Mouse (Mus musculus) heart, postnatal 10 days (tissue): ENCODE results near the gene Dusp28. TPM values are rescaled to one million over a fixed set of nuclear protein-coding genes. Genes with fewer than 3 reads are reported as not detected.

ENCODE experiments used
- DNase-seq, 2 experiments: peaks; one replicate each; pipeline ENCODE4 v3.0.0; 2021
- intact Hi-C: fragments of 180-260 bp; cut with DNase I; formaldehyde crosslinking; loops from one replicate; pipeline ENCODE4 v1.15.1; 2025
- total RNA-seq, 2 experiments: library from RNA; stranded (reverse); gene quantifications; 2 replicates each; pipeline ENCODE4 v1.2.3; 2021

Dusp28 gene
- total RNA-seq, 2 experiments from 2014 or later, result 11.5 to 12.8 TPM

DNA sequence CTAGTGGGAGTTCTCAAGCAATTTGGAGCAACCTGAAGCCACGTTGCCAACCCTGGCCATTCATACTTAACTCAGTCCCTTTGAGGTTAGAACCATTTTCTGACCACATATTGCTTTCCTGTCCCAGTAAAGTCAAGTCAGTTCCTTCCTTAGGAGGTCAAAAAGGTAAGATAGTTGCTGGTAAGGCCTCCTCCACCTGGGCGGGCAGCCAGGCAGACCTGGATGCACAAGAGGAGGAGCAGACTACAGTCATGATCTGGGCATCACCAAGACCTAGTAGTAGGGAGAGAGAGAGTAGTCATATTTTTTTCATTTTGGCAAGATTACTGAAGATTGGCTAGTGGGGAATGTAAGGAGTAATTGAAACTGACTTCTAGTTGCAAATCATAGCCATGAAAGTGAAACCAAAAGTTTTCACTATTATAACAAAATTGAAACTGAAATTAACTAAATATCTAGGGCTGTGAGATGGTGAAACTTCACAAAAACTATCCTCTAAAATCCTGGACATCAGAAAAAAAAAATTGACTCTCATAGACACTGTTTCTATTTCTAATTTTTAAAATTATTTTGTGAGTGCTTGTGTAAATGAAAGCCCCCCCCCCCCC lies 974 bp upstream of the Dusp28 start:
- DNase-seq, result no peak
- intact Hi-C loops, result loop anchor here (2.0 kb wide), 1 partner anchor 207 kb away; no protein-coding TSS in a partner anchor

GRCm38 (mm10) chr1:92907632-92908360 lies 1.0 kb downstream of the Dusp28 start:
- intact Hi-C loops, result loop anchor here (2.0 kb wide), 1 partner anchor 209 kb away; no protein-coding TSS in a partner anchor
- DNase-seq, result no peak

DNA sequence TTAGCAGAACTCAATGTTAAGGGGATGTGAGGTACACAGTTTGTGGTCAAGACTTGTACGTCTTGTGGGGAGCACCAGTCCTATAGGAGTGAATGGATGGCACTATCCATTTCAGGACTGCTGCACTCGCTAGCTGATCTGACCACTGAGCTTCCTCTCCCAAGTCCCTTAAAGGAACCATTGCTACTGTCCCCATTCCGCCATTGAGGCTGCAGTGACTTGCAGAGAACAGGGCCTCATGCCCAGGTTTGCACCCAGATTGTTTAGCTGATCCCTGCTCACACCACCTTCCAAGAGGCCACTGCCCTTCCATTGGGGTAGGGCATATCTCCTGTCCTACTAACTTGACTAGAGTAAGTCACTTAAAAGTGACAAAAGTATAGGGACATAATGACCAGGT lies 1.9 kb downstream of the Dusp28 start:
- DNase-seq, result no peak
- intact Hi-C loops, result no loop called here

DNA sequence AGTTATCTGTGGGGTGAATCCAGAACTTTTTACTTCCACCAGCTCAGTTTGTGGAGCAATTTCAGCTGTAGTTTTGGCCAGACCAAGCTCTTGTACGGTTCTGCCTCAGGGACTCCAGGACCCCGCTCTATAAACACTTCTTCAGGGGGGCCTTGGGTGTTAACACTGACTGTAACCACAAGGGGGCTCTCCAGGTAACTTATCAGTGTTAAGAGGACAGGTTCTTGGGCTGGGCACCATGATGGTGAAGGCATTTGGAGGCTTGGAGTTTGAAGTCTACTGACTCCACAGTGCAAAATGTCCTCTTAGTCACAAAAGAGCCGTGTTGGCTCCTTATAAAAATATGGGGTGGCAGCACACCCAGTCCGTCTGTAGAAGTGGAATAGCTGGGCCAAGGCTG lies 2.3 kb downstream of the Dusp28 start:
- intact Hi-C loops, result no loop called here
- DNase-seq, result no peak

- intact Hi-C loops, result loop anchor here (2.0 kb wide), 1 partner anchor 22 kb away; no protein-coding TSS in a partner anchor
- peak; percentile 80 to 82 for DNase-seq
Measured at GRCm38 (mm10) chr1:92910239-92910885, 3.6 kb downstream of the Dusp28 start, which contains the start of gene Rnpepl1. TSS of gene Rnpepl1 (plus strand) at chr1:92910783.

GRCm38 (mm10) chr1:92910925-92911720 lies 4.3 kb downstream of the Dusp28 start:
- peak; percentile 75 to 77 for DNase-seq
- intact Hi-C loops, result loop anchor here (2.0 kb wide), 1 partner anchor 22 kb away; no protein-coding TSS in a partner anchor

- DNase-seq, result no peak
- intact Hi-C loops, result loop anchor here (2.0 kb wide), 1 partner anchor 21 kb away; no protein-coding TSS in a partner anchor
Measured at GRCm38 (mm10) chr1:92911721-92912138, 4.9 kb downstream of the Dusp28 start.

DNA sequence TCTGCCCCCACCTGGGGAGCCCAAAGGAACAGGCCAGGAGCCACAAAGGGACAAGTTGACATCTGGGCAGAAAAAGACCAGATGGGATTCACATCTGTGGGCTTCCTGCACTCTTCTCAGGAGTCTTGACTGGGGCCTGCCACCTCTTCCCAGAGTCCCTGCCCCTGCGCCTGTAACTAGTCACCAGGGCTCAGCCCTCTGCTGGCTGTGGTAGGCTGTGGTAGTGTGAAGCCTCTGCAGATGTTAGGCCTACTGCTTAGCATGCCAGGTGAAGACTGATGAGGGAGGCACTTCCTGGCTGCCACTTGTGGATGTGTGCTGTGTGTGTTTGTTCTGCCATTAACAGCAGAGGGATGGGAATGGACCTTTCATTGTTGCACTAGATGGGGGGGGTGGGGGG lies 5.5 kb downstream of the Dusp28 start:
- no peak for DNase-seq
- intact Hi-C loops, result no loop called here

DNA sequence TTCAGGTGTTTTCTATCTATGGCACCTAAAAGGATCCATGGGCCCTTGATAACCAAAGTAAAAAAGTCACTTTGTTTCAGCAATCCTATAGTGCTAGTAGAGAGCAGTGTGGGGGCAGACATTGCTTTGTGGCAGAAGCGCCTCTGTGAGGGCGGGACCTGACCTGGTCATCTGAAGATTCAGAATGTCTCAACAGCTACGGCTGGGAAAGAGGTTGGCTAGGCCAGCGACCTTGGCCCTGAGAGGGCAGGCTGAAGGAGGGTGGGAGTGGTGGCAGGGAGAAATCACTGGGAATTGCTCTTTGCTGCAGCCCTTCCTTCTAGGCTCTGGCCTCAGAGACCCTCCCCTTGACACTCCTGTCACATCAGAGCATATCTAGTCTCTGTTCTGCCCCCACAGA lies 7.5 kb downstream of the Dusp28 start:
- no peak for DNase-seq
- intact Hi-C loops, result no loop called here

DNA sequence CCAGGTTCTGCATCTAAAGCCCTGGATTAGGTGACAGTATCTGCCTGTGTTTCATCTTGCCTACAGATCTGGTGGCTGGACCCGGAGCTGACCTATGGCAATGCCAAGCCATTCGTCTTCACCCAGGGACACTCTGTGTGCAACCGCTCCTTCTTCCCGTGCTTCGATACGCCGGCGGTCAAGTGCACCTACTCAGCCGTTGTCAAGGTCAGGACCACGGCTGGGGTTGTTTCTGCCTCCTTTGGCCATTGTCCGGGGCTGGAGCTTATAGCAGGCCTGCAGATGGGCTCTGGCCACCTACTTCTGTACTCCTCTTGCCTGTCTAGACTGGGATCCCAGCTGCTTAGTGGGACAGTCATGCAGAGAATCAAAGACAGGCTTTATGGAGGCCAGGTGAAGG lies 8.2 kb downstream of the Dusp28 start:
- intact Hi-C loops, result no loop called here
- DNase-seq, result no peak

DNA sequence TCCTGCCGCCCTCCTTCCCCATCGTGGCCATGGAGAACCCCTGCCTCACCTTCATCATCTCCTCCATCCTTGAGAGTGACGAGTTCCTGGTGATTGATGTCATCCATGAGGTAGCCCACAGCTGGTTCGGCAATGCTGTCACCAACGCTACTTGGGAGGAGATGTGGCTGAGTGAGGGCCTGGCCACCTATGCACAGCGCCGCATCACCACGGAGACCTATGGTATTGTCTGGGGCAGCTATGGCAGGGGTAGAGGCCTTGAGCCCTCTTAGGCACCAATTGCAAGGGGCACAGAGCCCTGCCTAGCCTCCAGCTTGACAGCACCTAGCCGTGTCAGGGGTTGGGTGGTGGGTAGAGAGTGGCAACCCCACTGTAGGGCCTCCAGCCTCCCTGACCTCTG lies 9.9 kb downstream of the Dusp28 start:
- DNase-seq, result no peak
- intact Hi-C loops, result no loop called here

- intact Hi-C loops, result no loop called here
- no peak for DNase-seq
Measured at GRCm38 (mm10) chr1:92919151-92919550, 12.4 kb downstream of the Dusp28 start.

DNA sequence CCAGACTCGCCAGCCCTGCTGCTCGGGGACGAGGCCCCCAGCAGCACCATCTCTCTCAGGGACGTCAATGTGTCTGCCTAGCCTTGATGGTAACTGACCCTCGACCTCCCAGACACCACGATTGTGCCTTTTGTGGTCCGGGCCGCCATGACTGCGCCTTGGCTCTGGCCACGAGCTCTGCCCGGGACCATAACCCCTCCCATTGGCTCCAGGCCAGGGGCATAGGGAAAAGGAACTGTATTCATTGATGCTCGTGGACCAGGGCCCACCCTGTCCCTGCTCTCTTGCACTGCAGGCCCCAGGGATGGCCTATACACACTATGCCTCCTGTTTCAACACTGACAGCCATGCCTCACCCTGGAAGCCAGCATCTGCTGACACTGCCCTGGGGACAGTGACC lies 13.0 kb downstream of the Dusp28 start:
- intact Hi-C loops, result no loop called here
- no peak for DNase-seq

DNA sequence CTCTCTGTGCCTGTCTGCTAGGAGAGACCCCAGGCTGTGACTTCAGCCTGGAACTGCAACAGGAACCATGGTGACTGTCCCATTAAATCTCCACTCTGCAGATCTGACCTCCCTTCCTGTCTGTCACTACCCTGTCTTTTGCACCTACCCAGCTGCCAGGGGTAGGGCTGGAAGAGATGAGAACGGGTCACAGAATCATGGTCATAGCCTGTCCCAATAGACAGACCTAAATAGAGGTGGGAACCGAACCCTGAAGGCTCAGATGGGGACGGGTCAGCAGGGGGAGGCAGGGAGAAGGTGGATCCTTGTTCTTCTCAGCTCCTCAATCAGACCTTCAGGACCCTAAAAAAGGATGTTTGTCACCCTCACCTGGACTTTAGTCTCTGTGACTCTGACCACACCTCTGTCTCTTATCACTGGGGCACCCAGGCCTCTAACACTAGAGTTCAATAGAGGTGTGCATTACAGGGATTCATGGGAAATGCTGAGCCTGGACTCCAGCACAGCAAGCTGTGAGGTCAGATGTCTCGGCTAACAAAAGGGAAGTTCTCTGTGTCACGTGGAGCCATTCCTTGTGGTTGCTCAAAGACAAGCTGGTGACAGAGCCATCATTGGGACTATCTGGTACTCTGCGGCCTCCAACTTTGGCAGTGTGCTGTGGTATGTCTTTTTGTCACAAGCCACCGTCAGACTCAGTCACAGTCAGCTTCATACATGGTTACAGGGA lies 13.9 kb downstream of the Dusp28 start:
- intact Hi-C loops, result no loop called here
- peak in 1 of 2 experiments; percentile 34 for DNase-seq

GRCm38 (mm10) chr1:92921496-92921895 lies 14.7 kb downstream of the Dusp28 start:
- intact Hi-C loops, result no loop called here
- no peak for DNase-seq

DNA sequence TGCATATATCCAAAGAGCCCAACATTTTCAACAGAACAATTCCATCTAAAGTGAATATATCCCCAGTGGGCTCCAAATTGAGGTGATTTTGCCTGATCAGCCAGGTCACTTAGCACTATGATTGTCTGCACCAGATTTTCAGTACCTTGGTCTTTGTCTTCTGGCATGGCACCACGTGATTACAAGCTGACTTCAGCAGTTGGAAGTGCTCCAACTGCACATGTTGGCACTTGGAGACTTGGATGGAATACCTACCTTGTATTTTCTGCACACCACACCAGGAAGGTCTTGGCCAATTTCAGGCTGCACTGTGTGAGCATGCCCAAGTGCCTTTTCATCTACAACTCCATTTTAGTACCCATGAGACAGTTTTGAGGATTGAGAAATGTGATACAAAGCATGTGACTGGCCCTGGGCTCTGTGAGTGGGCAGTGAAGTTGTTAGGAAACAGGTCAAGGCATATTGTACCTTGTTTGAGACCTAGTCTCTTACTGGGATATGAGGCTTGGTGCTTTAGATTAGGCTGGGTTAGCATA lies 23.5 kb downstream of the Dusp28 start:
- intact Hi-C loops, result no loop called here
- DNase-seq, result no peak

- intact Hi-C loops, result loop anchor here (2.0 kb wide), 1 partner anchor 23 kb away; the partner anchor contains the start of gene Rnpepl1
- no peak for DNase-seq
Measured at GRCm38 (mm10) chr1:92933611-92934010, 26.8 kb downstream of the Dusp28 start.

DNA sequence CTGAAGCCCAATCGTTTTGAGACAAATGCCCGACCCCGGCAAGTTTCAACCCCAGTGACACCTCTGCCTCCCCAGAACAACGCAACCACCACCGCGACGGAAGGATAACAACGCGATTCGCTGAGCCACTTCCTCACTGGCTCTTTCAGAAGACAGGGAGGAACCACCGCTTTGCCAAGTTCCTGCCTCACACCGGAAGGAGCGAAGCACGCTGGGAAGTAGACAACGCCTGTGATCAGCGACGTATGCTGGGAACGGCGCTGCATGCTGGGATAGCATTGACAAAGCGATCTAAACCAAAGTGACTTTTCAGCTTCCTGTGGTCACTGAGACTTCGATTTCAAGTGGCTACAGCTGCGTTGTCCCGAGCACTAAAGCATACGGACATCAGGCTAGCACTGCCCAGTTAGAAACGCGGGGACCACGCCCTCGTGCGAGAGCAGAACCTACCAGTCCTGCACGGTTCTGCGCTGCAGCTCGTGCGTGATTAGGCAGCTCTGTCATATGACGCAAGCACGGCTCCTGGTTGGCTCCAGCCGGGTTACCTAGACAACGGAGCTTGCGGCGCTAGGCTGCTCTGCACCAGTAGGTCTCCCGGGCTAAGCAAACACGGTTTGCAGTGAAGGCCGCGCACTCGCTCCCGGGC lies 27.5 kb downstream of the Dusp28 start, which contains the start of gene Capn10:
Gene Capn10 (plus strand): TSS at position 195 of the 646 bp plus-strand sequence.
- DNase-seq, result peak; percentile 95 to 96
- intact Hi-C loops, result no loop called here
